Mouse (Mus musculus): ENCODE measurements around the gene Crtam. TPM values are rescaled to one million over a fixed set of nuclear protein-coding genes. Genes with fewer than 3 reads are reported as not detected.

Crtam gene
- total RNA-seq, 2 experiments from 2014 or later, result 0.10 to 0.18 TPM

DNA sequence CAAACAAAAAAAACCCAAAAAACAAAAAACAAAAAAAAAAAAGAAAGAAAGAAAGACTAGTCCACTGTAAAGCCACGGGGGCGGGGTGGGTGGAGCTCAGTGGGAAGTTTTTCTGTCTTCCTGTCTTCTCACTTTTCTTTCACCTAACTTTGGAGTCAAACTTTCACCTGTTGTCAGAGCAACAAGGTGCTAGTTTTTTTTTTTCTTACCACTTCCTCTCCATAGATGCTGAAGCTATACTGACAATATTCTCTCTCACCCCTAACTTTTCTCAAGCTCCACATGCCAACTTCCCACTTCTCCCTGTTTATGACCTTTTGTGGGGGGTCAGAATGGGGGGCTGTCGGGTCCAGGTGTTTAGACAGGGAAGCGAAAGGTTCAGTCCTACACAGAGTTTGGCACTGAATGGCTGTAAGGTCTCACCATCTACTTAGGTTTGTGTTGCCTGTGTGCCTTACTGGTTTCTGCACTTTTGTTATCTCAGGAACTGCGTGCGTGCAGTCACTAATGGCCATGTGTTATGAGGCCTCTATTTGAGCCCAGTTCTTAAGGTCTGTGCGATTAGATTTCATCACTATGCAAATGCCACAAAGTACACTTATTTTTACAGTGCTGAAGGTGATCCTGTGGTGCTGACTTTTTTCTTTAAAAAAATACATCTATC is 7.2 kb downstream of the Crtam start:
- DNase-seq, result no peak

DNA sequence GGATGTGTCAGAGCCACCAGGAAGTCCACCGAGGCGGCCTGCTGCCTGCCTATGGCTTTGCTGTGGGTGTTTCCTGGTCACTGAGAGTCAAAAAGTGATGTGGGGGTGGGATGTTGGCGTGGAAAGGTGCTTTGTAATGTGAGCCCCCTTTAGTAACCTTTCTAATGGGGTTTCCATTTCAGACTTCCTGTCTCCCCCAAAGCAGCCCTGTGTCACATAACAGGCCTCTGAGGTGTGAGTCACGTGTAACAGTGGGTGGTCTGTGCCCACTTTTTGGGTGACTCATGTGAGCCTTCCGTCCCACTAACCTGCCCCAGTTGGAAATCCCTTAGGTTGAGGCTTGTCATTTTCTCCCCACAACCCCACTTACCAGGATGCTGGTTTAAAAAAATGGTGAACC is 10.4 kb downstream of the Crtam start:
- no peak for DNase-seq

DNA sequence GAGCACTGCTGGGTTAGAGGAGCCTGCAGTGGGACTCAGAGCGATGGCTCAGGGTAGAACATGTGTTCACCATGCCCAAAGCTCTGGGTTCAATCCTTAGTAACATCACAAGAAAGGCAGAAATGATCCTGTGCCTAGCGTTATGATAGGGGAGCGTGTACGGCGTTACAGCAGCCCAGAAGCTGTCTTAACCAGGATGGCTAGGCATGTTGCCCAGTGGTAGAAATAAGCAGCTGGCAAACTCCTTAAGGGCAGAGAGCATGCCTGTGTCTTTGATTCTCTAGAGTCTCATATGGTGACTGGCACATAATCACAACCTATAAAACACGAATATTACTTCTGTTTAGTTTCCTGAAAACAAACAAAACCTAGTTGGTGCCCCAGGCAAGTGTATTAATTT is 12.9 kb downstream of the Crtam start:
- no peak for DNase-seq

DNA sequence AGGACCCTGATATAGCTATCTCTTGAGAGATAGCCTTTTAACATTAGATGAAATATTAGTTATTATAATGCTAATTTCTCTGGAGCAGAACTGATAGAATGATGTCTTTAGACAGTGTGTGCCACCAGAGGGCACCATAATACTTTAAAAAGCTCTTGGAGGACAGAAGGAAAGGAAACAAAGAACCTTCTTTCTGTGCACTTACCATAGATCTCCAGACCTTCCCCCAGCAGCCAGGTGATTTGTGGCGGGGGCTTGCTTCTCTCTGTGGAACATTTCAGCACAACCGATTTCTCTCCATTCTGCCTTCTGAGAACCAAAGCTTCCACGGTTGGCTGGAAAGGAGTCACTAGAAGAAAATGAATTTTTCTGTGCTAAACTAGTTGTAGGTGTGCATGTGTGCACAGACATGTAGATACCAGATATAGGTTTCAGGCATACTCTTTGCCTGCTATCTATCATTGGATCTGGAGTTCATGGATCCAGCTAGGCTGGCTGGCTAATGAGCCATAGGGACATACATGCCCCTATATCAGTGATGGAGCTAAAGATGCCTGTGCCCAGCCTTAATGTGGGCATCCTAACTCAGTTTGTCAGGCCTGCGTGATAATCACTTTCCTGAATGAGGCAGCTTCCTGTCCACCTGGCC is 14.4 kb downstream of the Crtam start:
- peak; percentile 23 to 59 for DNase-seq

DNA sequence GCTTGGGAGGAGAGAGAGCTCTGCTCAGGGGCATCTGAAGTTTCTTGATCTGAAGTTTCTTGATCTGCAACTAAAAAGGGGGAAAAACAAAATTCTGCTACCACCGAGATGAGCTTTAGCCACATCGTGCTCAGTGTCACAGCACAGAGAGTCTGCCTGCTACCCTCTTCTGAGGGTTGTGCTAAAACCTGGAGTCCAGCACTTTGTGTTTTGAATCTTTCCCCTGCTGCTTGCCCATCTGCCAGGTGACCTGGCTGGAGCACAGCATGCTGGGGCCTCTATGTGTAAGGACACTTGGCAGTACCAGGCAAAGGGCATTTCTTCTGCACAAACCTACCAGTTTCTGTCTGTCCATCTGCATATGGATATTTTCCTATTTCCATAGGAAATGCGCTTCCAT is 20.1 kb downstream of the Crtam start:
- no peak for DNase-seq

DNA sequence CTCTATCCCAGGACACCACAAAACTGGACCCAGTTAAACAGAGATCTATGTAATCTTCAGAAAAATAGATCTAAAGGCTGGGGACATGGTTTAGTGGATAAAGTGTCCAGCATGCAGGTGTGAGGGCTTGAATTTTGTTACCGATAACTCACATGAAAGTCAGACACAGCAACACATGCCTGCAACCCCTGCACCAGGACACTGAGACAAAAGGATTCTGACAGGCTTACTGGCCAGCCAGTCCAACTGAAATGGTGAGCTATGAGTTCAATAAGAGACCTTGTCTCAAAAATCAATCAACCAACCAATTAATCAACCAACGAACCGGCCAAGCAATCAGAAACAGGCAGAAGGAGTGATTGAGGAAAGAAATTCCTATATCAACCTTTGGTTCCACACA is 20.7 kb downstream of the Crtam start:
- no peak for DNase-seq

DNA sequence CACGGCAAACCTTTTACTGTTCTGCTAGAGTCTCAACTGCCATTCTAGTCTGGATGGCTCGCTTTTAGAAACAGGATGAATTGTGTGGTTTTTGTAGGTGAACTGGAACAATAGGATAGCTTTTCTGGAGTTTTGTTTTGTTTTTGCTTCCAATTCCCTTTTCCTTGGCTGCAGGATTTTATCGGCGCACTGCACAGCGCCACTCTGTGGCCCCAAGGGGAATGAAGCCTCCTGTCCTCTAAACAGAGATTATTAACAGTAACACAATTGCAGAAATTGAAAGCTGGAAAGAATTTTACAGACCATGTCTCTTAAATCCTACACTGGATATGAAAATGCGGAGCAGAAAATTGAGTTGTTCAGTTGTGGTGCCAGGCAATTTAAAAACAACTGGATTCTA is 21.9 kb downstream of the Crtam start:
- DNase-seq, result peak in 1 of 2 experiments; percentile 17

DNA sequence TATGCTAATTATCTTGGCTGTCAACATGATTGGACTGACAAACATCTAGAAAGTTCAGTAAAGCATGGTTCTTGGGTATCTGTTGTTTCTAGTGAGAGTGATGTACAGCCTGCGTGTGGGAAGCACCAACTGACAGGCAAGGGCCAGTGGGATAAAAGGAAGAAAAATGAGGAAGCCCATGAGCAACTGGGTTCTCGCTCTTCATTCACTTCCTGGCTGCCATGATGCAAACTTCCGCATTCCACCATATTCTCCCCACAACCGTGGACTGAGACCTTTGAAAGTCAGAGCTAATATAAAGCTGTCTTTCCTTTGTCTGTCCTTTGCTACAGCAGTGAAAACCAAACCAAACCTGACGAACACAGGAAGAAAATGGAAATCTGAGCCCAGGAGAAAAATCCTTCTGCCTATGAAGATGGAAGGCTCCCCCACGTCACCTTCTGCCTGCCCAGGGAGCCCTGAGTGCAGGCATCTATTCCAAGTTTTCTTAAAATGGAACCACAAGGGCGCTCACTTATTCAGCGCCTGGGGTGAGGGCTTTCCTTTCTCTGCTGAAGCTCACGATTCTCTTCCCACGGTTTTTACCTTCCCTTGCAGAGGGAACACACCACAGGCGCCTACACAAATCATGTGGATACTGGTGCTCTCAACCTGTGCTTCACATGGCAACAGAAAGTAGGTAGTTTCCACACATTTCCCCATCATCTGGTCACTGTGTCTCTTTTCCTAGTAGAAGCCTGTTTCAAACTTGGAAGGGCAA is 30.2 kb downstream of the Crtam start:
- DNase-seq, result no peak

DNA sequence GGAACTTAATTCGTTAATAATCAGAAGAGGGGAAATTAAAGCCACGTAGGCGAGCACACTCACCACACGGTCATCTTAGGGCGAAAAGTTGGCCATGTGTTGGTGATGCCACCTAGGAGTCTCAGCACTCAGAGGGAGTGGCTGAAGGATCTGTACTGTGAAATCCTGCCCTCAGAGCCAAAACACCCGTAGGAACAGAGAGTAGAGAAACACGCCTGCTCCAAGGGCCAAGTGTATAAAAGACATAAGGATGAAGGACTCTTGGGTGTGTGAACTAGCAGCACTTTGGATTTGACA is 40.1 kb downstream of the Crtam start:
- no peak for DNase-seq

DNA sequence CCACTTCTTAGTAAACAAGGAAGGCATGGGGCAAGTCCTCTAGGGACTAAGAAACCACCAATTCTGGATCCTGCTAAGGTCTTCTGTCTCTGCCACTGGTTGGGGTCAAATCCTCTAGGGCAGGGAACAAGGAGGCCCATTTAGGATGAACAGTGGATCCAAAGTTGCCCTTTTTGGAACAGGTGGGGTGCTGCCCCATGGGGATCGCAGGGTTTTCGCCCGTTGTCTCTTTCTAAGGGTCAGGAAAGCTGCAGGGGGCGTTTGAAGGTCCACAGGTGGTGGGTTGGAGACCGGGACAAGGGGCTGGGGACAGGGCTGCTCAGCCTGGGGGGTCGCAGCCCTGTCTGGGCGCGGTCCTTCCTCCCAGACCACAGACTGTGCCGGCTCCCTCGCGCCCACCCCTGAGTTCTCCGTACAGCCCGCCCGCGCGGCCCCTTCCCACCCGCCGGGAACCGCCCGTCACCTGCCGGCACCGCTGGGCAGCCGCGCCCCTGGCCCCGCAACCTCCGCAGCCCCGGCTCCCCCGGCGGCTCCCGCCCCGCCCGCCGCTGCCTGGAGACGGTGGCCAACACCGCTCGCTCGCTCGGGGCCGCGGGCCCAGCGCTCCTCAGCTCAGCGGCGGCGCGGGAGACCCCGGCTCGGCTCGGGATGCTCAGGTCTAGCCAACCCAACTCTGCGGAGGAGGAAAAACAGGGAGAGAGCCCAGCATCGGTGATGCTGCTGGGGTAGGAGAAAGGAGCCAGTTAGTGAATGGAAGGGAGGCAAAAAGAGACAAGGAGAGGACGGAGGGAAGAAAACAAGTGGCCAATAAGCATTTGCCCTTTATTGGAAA is 40.6 kb downstream of the Crtam start, which contains the start of gene Jhy:
Jhy (minus strand) TSS at position 533 of the 832 bp plus-strand sequence.
- no peak for DNase-seq

DNA sequence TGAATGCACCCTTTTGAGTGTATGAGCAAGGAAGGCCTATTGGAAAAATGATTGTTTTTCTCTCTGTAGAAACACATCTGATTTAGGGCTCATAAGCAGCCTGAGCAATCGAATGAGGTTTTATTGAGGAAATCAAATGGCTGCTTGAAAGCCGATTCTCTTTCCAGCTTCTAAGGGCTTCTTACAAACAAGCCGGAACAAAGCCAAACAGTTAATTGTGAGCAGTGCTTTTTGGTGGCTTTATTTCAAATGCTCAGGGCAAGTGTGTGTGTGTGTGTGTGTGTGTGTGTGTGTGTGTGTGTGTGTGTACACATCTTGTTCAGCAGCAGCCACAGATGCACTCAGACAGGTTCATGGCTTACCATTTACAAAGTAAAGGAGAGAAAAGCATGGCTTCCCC is 43.0 kb downstream of the Crtam start:
- no peak for DNase-seq

DNA sequence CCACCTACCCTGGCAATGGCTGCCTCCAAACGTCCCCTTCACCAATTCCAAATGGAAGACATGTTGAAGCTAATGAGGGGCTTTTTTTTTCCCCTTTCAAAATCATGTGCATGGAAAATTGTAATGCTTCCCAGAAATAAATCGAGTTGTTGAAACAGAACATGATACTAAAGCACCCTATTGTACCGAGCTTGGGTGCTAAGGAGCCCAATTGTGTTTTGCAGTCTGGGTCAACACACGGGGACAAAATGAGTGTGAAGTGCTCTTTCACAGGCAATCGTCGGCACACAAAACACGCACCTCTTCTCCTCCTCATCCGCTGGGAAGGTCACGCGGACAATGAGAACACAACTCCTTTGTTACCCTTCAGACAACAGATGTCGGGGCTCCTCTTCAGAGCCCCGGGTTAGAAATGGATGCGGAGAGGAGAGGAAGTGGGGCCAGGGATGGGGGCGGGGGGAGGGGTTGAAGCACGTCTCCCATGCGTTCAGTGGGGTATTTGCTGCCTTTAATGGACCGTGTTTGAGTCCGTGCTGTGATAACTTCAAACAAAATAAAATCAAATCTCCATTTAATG is 55.3 kb downstream of the Crtam start:
- no peak for DNase-seq

DNA sequence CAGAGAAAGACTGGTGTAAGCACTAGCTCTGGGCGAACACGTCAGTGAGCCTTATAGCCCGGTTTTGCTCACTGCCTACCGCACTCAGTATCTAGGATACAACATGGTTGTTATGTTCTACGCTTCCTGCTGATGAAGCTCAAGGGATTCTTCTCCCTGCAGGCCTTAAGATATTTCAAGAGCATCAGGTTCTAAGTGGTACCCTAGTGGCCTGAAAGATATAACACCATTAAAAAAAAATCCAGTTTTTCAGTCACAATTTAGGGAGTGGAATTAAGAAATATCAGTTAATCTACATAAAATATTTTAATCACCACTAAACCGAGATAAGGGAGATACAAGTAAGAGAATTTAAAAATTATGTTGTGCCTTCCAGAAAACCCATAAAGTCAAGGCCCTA is 56.0 kb downstream of the Crtam start:
- no peak for DNase-seq

DNA sequence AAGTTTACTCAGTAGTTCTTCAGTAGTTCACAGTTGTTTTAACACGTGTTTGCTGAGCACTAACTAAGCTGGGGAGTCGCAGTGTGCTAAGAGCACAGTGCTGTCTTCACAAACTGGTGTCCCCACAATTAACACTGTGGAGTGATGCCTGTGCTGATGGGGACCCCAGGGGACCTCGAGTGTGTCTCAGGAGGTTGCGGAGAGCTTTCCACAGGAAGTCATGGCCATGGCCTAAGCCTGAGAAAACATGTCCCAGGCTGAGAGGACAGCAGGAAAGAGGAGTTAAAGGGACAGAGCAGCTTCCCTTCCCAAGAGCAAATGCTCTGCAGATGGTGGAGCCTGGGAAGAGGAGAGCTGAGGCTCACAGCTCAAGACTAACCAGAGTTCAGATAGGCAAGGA is 57.3 kb downstream of the Crtam start:
- no peak for DNase-seq

DNA sequence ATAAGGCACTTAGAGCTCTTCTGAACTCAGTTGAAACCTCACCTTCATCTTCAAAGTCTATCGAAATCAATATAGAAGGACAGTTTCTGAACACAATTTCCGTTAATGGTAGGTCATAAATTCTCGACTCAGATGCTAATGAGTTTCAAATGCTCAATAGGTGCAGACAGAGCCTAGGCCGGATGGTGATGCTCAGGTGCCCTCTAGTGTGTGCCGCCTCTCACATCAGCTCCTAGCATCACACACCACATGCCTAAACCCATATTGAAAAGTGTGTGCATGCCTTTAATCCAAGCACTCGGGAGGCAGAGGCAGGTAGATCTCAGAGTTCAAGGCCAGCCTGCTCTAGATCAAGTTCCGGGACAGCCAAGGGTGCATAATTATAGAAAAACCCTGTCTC is 67.0 kb downstream of the Crtam start:
- DNase-seq, result no peak

DNA sequence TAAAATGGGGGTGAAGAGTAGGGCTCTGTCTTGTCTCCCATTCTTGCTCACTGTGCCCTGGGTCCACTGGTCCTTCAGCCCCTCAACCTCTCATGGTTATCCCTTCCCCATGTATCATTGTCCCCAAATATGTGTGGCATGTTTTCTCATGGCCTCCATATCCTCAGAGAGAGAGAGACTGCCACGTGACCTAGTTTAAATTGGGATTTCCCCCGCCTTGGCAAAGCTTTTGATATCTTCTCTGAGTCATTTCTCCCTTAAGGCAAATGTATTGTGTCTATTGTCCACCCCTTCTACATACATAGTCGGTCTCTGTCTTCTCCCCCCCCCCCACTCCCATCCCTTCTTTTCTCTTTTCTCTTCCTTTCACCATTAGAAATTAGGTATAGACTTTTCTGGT is 71.1 kb downstream of the Crtam start:
- DNase-seq, result no peak

DNA sequence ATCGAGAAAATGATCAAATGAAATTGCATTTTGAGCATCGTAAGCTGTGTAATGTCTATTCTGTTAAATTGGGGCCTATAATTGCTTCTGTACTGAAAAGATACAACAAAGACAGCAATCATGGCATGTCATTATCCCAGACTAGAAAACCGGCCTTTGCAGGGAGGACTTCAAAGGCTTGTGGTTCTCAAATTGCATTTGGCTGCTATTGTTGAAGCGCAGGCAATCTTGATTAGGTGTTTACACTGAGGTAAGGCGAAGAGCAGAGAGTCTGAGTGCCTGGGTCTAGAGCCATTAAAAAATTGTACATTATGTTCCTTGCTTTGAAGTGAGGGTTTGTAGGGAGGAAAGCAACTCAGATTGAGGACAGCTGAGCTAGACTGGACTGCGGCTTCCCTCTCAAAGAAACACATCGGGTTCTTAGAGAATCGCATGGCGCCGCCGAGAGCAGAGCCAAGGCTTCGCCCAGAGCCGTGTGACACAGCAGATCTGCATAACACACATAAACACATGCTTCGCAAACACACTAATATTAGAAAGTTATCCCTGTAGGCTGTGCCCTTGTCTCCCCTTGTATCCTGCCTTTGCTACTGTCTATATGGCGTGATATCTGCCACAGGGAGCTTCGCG is 77.0 kb downstream of the Crtam start:
- DNase-seq, result no peak

Other genes with a start within 250 kb of the Crtam start
- gene Hspa8, start 203.6 kb downstream of the Crtam start, total RNA-seq (2021), result 1,000 to 10,000 TPM; 2,357 to 2,519 TPM
- gene Bsx, start 130.5 kb downstream of the Crtam start, total RNA-seq (2021), result not detected
- gene Jhy, start 40.5 kb downstream of the Crtam start, total RNA-seq (2021), result under 1 TPM; 0.23 to 0.65 TPM
- 10 to 100 TPM; 27.9 to 28.1 TPM for gene Ubash3b, start 157.1 kb upstream of the Crtam start, total RNA-seq (2021)

All from layer of hippocampus, postnatal 36 days (tissue).